Mouse (Mus musculus): ENCODE data around the gene Sfxn2. TPM values are rescaled to one million over a fixed set of nuclear protein-coding genes. Genes with fewer than 3 reads are reported as not detected.

Sfxn2 gene
- polyA plus RNA-seq, 1 experiment = 0.06 TPM

GRCm38 (mm10) chr19:46637598-46637997 lies 64.4 kb downstream of the Sfxn2 start:
- peaks cover 37% of the 10 kb centered on the region for H3K36me3 ChIP-seq (ENCODE audit: control insufficient read depth)
- no peaks in the 10 kb centered on the region for H3K27me3 ChIP-seq (ENCODE audit: control insufficient read depth)
- H3K4me3 ChIP-seq (replicated peaks) = no peak overlapping the region
- H3K4me1 ChIP-seq (ENCODE audit: control insufficient read depth) = peaks cover 66% of the 10 kb centered on the region
- no peaks in the 10 kb centered on the region for H3K9me3 ChIP-seq (ENCODE audit: control insufficient read depth, low read length)
- TF ChIP-seq GATA1 (IDR thresholded peaks at IDR 0.05; ENCODE audit: low read length) (peak; percentile 22; the same call in 1 of the 2 replicates), TAL1 (IDR thresholded peaks at IDR 0.05; ENCODE audit: low read length) (no peak)

GRCm38 (mm10) chr19:46639053-46639452 lies 65.9 kb downstream of the Sfxn2 start:
- peaks cover 35% of the 10 kb centered on the region for H3K36me3 ChIP-seq (ENCODE audit: control insufficient read depth)
- H3K9me3 ChIP-seq (ENCODE audit: control insufficient read depth, low read length) = no peaks in the 10 kb centered on the region
- TF ChIP-seq TAL1 (IDR thresholded peaks at IDR 0.05; ENCODE audit: low read length) = no peak
- TF ChIP-seq GATA1 (IDR thresholded peaks at IDR 0.05; ENCODE audit: low read length) = no peak
- H3K4me3 ChIP-seq (replicated peaks) = no peak overlapping the region
- peaks cover 61% of the 10 kb centered on the region for H3K4me1 ChIP-seq (ENCODE audit: control insufficient read depth)
- no peaks in the 10 kb centered on the region for H3K27me3 ChIP-seq (ENCODE audit: control insufficient read depth)

- H3K9me3 ChIP-seq (ENCODE audit: control insufficient read depth, low read length) = no peaks in the 10 kb centered on the region
- no peaks in the 10 kb centered on the region for H3K27me3 ChIP-seq (ENCODE audit: control insufficient read depth)
- H3K4me3 ChIP-seq (replicated peaks) = no peak overlapping the region
- no peak for TF ChIP-seq GATA1 (IDR thresholded peaks at IDR 0.05; ENCODE audit: low read length)
- no peak for TF ChIP-seq TAL1 (IDR thresholded peaks at IDR 0.05; ENCODE audit: low read length)
- H3K36me3 ChIP-seq (ENCODE audit: control insufficient read depth) = peaks cover 40% of the 10 kb centered on the region
- peaks cover 61% of the 10 kb centered on the region for H3K4me1 ChIP-seq (ENCODE audit: control insufficient read depth)
These were observed 66.3 kb downstream of the Sfxn2 start for GRCm38 (mm10) chr19:46639496-46639895.

- peaks cover 49% of the 10 kb centered on the region for H3K4me1 ChIP-seq (ENCODE audit: control insufficient read depth)
These were observed 67.6 kb downstream of the Sfxn2 start for GRCm38 (mm10) chr19:46640780-46641179.

GRCm38 (mm10) chr19:46641420-46642085 lies 68.4 kb downstream of the Sfxn2 start:
- no peaks in the 10 kb centered on the region for H3K27me3 ChIP-seq (ENCODE audit: control insufficient read depth)
- H3K4me1 ChIP-seq (ENCODE audit: control insufficient read depth) = peaks cover 42% of the 10 kb centered on the region
- peaks cover 51% of the 10 kb centered on the region for H3K36me3 ChIP-seq (ENCODE audit: control insufficient read depth)
- no peak overlapping the region for H3K4me3 ChIP-seq (replicated peaks)
- no peaks in the 10 kb centered on the region for H3K9me3 ChIP-seq (ENCODE audit: control insufficient read depth, low read length)
- no peak for TF ChIP-seq TAL1 (IDR thresholded peaks at IDR 0.05; ENCODE audit: low read length)

More at GRCm38 (mm10) chr19:46640780-46641179, 67.6 kb downstream of the Sfxn2 start:
- no peak overlapping the region for H3K4me3 ChIP-seq (replicated peaks)
- no peaks in the 10 kb centered on the region for H3K9me3 ChIP-seq (ENCODE audit: control insufficient read depth, low read length)
- TF ChIP-seq GATA1 (IDR thresholded peaks at IDR 0.05; ENCODE audit: low read length) (no peak), TAL1 (IDR thresholded peaks at IDR 0.05; ENCODE audit: low read length) (no peak)
- no peaks in the 10 kb centered on the region for H3K27me3 ChIP-seq (ENCODE audit: control insufficient read depth)
- H3K36me3 ChIP-seq (ENCODE audit: control insufficient read depth) = peaks cover 48% of the 10 kb centered on the region

- H3K4me1 ChIP-seq (ENCODE audit: control insufficient read depth) = peaks cover 35% of the 10 kb centered on the region
- TF ChIP-seq TAL1 (IDR thresholded peaks at IDR 0.05; ENCODE audit: low read length) = no peak
- TF ChIP-seq GATA1 (IDR thresholded peaks at IDR 0.05; ENCODE audit: low read length) = no peak
- H3K9me3 ChIP-seq (ENCODE audit: control insufficient read depth, low read length) = no peaks in the 10 kb centered on the region
- H3K4me3 ChIP-seq (replicated peaks) = no peak overlapping the region
- no peaks in the 10 kb centered on the region for H3K27me3 ChIP-seq (ENCODE audit: control insufficient read depth)
- peaks cover 52% of the 10 kb centered on the region for H3K36me3 ChIP-seq (ENCODE audit: control insufficient read depth)
These were observed 69.1 kb downstream of the Sfxn2 start for GRCm38 (mm10) chr19:46642136-46642753.

GRCm38 (mm10) chr19:46643236-46643635 lies 70.1 kb downstream of the Sfxn2 start:
- H3K36me3 ChIP-seq (ENCODE audit: control insufficient read depth) = peaks cover 53% of the 10 kb centered on the region
- H3K4me3 ChIP-seq (replicated peaks) = no peak overlapping the region
- no peak for TF ChIP-seq TAL1 (IDR thresholded peaks at IDR 0.05; ENCODE audit: low read length)
- TF ChIP-seq GATA1 (IDR thresholded peaks at IDR 0.05; ENCODE audit: low read length) = no peak
- H3K27me3 ChIP-seq (ENCODE audit: control insufficient read depth) = no peaks in the 10 kb centered on the region
- H3K4me1 ChIP-seq (ENCODE audit: control insufficient read depth) = peaks cover 26% of the 10 kb centered on the region
- H3K9me3 ChIP-seq (ENCODE audit: control insufficient read depth, low read length) = no peaks in the 10 kb centered on the region

- peaks cover 53% of the 10 kb centered on the region for H3K36me3 ChIP-seq (ENCODE audit: control insufficient read depth)
- H3K27me3 ChIP-seq (ENCODE audit: control insufficient read depth) = no peaks in the 10 kb centered on the region
- TF ChIP-seq TAL1 (IDR thresholded peaks at IDR 0.05; ENCODE audit: low read length) (no peak), GATA1 (IDR thresholded peaks at IDR 0.05; ENCODE audit: low read length) (no peak)
- peaks cover 16% of the 10 kb centered on the region for H3K4me1 ChIP-seq (ENCODE audit: control insufficient read depth)
- no peak overlapping the region for H3K4me3 ChIP-seq (replicated peaks)
- H3K9me3 ChIP-seq (ENCODE audit: control insufficient read depth, low read length) = no peaks in the 10 kb centered on the region
These were observed 71.2 kb downstream of the Sfxn2 start for GRCm38 (mm10) chr19:46644343-46644792.

GRCm38 (mm10) chr19:46644793-46645602 lies 71.8 kb downstream of the Sfxn2 start:
- peaks cover 53% of the 10 kb centered on the region for H3K36me3 ChIP-seq (ENCODE audit: control insufficient read depth)
- TF ChIP-seq GATA1 (IDR thresholded peaks at IDR 0.05; ENCODE audit: low read length) = no peak
- TF ChIP-seq TAL1 (IDR thresholded peaks at IDR 0.05; ENCODE audit: low read length) = no peak
- peaks cover 10% of the 10 kb centered on the region for H3K4me1 ChIP-seq (ENCODE audit: control insufficient read depth)

More at GRCm38 (mm10) chr19:46644793-46645602, 71.8 kb downstream of the Sfxn2 start:
- H3K4me3 ChIP-seq (replicated peaks) = no peak overlapping the region
- no peaks in the 10 kb centered on the region for H3K27me3 ChIP-seq (ENCODE audit: control insufficient read depth)
- H3K9me3 ChIP-seq (ENCODE audit: control insufficient read depth, low read length) = no peaks in the 10 kb centered on the region
